Mouse (Mus musculus): Measurements from ENCODE around the gene Dnmt3l. TPM values are rescaled to one million over a fixed set of nuclear protein-coding genes. Genes with fewer than 3 reads are reported as not detected.
A peak's percentile ranks its signal among the peaks of the same experiment; 100 is the strongest.
"Not testable (repeated sequence)": the region's sequence is repeated elsewhere in the genome, so short reads cannot be mapped to it uniquely, and the experiment has no call there.

Dnmt3l gene
- polyA plus RNA-seq, 1 experiment from 2014 or later: 0.63 TPM

- H3K9ac ChIP-seq (ENCODE audit: low read length); H3K4me2 ChIP-seq (ENCODE audit: low read depth, low read length); H3K4me3 ChIP-seq (replicated peaks; ENCODE audit: low read length); H3K27ac ChIP-seq (ENCODE audit: low read length); H3K27me3 ChIP-seq (ENCODE audit: control insufficient read depth, insufficient read depth, low read length); H3K4me1 ChIP-seq (ENCODE audit: control insufficient read depth, insufficient read depth, low read length); ATAC-seq (ENCODE audit: insufficient read depth, low FRiP score); H3K36me3 ChIP-seq (ENCODE audit: control insufficient read depth, insufficient read depth, low read length); H3K9me3 ChIP-seq (replicated peaks; ENCODE audit: control insufficient read depth, low read length): not testable (repeated sequence)
- WGBS: 94% methylated on average over 6 of the region's 11 CpGs
Measured at GRCm38 (mm10) chr10:78019984-78020383, 21.8 kb upstream of the Dnmt3l start.

- not testable (repeated sequence) for H3K9me3 ChIP-seq (replicated peaks; ENCODE audit: control insufficient read depth, low read length); ATAC-seq (ENCODE audit: insufficient read depth, low FRiP score); H3K4me3 ChIP-seq (replicated peaks; ENCODE audit: low read length); H3K4me2 ChIP-seq (ENCODE audit: low read depth, low read length); H3K9ac ChIP-seq (ENCODE audit: low read length); H3K4me1 ChIP-seq (ENCODE audit: control insufficient read depth, insufficient read depth, low read length); H3K36me3 ChIP-seq (ENCODE audit: control insufficient read depth, insufficient read depth, low read length); H3K27me3 ChIP-seq (ENCODE audit: control insufficient read depth, insufficient read depth, low read length); H3K27ac ChIP-seq (ENCODE audit: low read length)
- WGBS: 72% methylated on average over 6 of the region's 8 CpGs
Measured at GRCm38 (mm10) chr10:78025453-78025852, 16.3 kb upstream of the Dnmt3l start.

DNA sequence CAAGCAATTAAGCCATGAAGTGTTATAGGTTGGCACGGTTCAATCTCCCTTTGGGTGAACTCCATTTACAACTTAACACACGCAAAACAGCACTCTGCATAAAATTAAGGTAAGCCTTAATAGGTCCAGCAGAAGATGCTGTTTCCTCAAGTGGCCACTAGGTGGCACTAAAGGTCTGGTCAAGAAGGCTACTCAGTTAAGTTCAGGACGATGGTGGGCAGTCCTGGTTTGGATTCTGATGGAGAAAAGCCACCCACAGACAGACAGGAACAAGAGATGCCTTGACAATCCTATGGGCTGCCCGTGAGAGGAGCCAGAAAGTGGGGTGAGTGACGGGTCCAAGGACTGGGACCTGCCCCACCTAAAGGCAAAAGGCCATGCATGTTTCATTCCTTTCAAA lies 13.6 kb upstream of the Dnmt3l start:
- ATAC-seq (ENCODE audit: insufficient read depth, low FRiP score): peak; percentile 29; the same call in 1 of the 2 replicates
- H3K4me2 ChIP-seq (ENCODE audit: low read depth, low read length): no peak overlapping the region
- no peak overlapping the region for H3K27ac ChIP-seq (ENCODE audit: low read length)
- H3K9ac ChIP-seq (ENCODE audit: low read length): no peak overlapping the region
- 6% methylated on average over 5 of the region's 5 CpGs for WGBS
- no peaks in the 10 kb centered on the region for H3K4me1 ChIP-seq (ENCODE audit: control insufficient read depth, insufficient read depth, low read length)
- H3K4me3 ChIP-seq (replicated peaks; ENCODE audit: low read length): no peak overlapping the region
- no peaks in the 10 kb centered on the region for H3K36me3 ChIP-seq (ENCODE audit: control insufficient read depth, insufficient read depth, low read length)
- H3K9me3 ChIP-seq (replicated peaks; ENCODE audit: control insufficient read depth, low read length): no peaks in the 10 kb centered on the region
- no peaks in the 10 kb centered on the region for H3K27me3 ChIP-seq (ENCODE audit: control insufficient read depth, insufficient read depth, low read length)

GRCm38 (mm10) chr10:78029080-78029479 lies 12.7 kb upstream of the Dnmt3l start:
- Histone ChIP-seq H3K9me3 (replicated peaks; ENCODE audit: control insufficient read depth, low read length) (no peaks in the 10 kb centered on the region), H3K27ac (ENCODE audit: low read length) (no peak overlapping the region), H3K4me1 (ENCODE audit: control insufficient read depth, insufficient read depth, low read length) (no peaks in the 10 kb centered on the region), H3K4me3 (replicated peaks; ENCODE audit: low read length) (no peak overlapping the region), H3K27me3 (ENCODE audit: control insufficient read depth, insufficient read depth, low read length) (no peaks in the 10 kb centered on the region), H3K36me3 (ENCODE audit: control insufficient read depth, insufficient read depth, low read length) (no peaks in the 10 kb centered on the region), H3K4me2 (ENCODE audit: low read depth, low read length) (no peak overlapping the region), H3K9ac (ENCODE audit: low read length) (no peak overlapping the region)
- no peak for ATAC-seq (ENCODE audit: insufficient read depth, low FRiP score)
- 90% methylated on average over 1 of the region's 1 CpGs for WGBS

- Histone ChIP-seq H3K4me3 (replicated peaks; ENCODE audit: low read length) (no peak overlapping the region), H3K4me1 (ENCODE audit: control insufficient read depth, insufficient read depth, low read length) (no peaks in the 10 kb centered on the region), H3K9me3 (replicated peaks; ENCODE audit: control insufficient read depth, low read length) (no peaks in the 10 kb centered on the region), H3K4me2 (ENCODE audit: low read depth, low read length) (no peak overlapping the region), H3K9ac (ENCODE audit: low read length) (no peak overlapping the region), H3K27me3 (ENCODE audit: control insufficient read depth, insufficient read depth, low read length) (no peaks in the 10 kb centered on the region), H3K27ac (ENCODE audit: low read length) (no peak overlapping the region), H3K36me3 (ENCODE audit: control insufficient read depth, insufficient read depth, low read length) (no peaks in the 10 kb centered on the region)
- 73% methylated on average over 2 of the region's 2 CpGs for WGBS
- ATAC-seq (ENCODE audit: insufficient read depth, low FRiP score): no peak
Measured at GRCm38 (mm10) chr10:78031987-78032386, 9.8 kb upstream of the Dnmt3l start.

DNA sequence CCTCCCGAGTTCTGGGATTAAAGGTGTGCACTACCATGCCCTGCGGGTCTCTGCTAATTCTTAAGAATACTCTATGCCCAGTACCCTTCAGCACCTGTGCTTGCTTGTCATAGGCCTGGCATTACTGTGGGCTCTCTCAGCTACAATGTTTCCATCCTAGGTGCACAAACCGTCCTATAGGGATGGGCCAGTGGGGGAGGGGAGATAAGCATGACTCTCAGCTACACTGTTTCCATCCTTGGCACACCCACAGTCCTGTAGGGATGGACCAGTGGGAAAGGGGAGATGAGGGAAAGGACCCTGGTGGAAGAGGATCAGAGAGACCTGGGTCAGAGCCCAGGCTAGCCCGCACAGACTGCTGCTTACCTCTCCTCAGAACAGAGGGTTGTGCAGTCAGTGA lies 4.6 kb upstream of the Dnmt3l start:
- Histone ChIP-seq H3K9ac (ENCODE audit: low read length) (no peak overlapping the region), H3K27ac (ENCODE audit: low read length) (no peak overlapping the region), H3K4me2 (ENCODE audit: low read depth, low read length) (no peak overlapping the region), H3K4me3 (replicated peaks; ENCODE audit: low read length) (no peak overlapping the region), H3K9me3 (replicated peaks; ENCODE audit: control insufficient read depth, low read length) (no peaks in the 10 kb centered on the region), H3K27me3 (ENCODE audit: control insufficient read depth, insufficient read depth, low read length) (no peaks in the 10 kb centered on the region), H3K36me3 (ENCODE audit: control insufficient read depth, insufficient read depth, low read length) (no peaks in the 10 kb centered on the region), H3K4me1 (ENCODE audit: control insufficient read depth, insufficient read depth, low read length) (no peaks in the 10 kb centered on the region)
- 80% methylated on average over 4 of the region's 4 CpGs for WGBS
- no peak for ATAC-seq (ENCODE audit: insufficient read depth, low FRiP score)

GRCm38 (mm10) chr10:78042096-78042495 lies 349 bp downstream of the Dnmt3l start:
- WGBS: 65% methylated on average over 7 of the region's 7 CpGs
- H3K9me3 ChIP-seq (replicated peaks; ENCODE audit: control insufficient read depth, low read length): no peaks in the 10 kb centered on the region
- no peaks in the 10 kb centered on the region for H3K36me3 ChIP-seq (ENCODE audit: control insufficient read depth, insufficient read depth, low read length)
- H3K4me3 ChIP-seq (replicated peaks; ENCODE audit: low read length): no peak overlapping the region
- H3K4me2 ChIP-seq (ENCODE audit: low read depth, low read length): no peak overlapping the region
- no peak overlapping the region for H3K27ac ChIP-seq (ENCODE audit: low read length)
- no peak overlapping the region for H3K9ac ChIP-seq (ENCODE audit: low read length)
- H3K4me1 ChIP-seq (ENCODE audit: control insufficient read depth, insufficient read depth, low read length): peaks cover 10% of the 10 kb centered on the region
- H3K27me3 ChIP-seq (ENCODE audit: control insufficient read depth, insufficient read depth, low read length): no peaks in the 10 kb centered on the region
- no peak for ATAC-seq (ENCODE audit: insufficient read depth, low FRiP score)

DNA sequence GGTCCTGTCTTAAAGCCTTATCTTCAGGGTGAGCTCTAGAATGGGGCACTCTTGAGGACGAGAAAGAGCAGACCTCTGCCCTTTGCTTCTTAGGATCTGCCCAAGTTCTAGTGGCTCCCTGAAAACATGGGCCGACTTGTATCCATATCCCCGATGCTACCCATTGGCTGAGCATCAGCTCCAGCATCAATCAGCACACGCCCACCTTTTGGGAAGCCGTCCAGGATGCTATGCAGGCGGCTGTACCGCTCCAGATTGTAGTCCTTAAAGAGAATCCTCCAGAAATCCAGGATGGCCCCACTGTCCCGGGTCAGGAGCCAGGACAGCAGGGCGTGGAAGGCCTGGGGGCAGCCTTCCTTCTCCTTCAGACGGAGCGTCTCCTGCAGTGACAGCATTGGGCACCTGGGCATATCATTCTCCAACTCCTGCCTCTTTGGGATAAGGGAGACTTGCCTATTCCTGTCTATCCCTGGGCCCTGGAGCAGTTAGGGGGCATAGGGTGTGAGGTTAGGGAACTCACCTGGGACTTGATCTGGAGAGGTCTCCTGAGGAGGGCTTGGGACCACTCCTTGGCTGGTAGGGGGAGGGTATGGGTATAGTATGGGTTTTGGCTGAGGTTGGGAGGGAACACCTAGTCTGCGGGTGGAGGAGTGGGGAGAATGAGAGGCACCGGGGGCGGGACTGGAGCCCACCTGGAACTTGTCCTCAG lies 1.1 kb downstream of the Dnmt3l start:
- H3K9ac ChIP-seq (ENCODE audit: low read length): 0 out of 2 replicates have a peak overlapping the region, but pooled peaks have one; percentile 62
- no peaks in the 10 kb centered on the region for H3K27me3 ChIP-seq (ENCODE audit: control insufficient read depth, insufficient read depth, low read length)
- H3K36me3 ChIP-seq (ENCODE audit: control insufficient read depth, insufficient read depth, low read length): no peaks in the 10 kb centered on the region
- H3K9me3 ChIP-seq (replicated peaks; ENCODE audit: control insufficient read depth, low read length): no peaks in the 10 kb centered on the region
- no peak for ATAC-seq (ENCODE audit: insufficient read depth, low FRiP score)
- 51% methylated on average over 14 of the region's 14 CpGs for WGBS
- H3K4me2 ChIP-seq (ENCODE audit: low read depth, low read length): peak overlapping the region; percentile 57
- peaks cover 10% of the 10 kb centered on the region for H3K4me1 ChIP-seq (ENCODE audit: control insufficient read depth, insufficient read depth, low read length)
- peak overlapping the region; percentile 35 for H3K4me3 ChIP-seq (replicated peaks; ENCODE audit: low read length)
- no peak overlapping the region for H3K27ac ChIP-seq (ENCODE audit: low read length)

DNA sequence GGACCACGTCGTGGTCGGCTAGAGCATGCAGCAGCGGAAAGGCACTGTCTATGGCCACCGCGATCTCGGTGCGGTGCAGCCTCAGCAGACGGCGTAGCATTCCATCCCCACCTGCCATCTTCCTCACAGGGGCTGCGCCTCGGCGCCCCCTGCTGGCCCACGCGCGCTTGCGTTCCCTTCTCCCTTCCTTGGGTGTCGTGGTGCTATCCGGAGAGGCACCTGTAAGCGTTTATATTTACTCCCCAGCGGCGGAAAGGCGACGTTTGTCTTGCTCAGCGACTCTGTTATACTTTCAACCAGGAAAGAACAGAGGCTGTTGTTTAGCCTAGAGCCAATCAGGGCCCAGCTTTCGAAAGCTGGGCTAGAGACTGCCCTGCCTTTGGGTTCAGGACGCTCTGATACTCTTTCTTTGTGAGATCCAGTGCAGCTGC lies 1.7 kb downstream of the Dnmt3l start, which contains the start of gene Aire:
Gene Aire (minus strand): TSS at position 205 of the 431 bp plus-strand sequence.
- H3K27me3 ChIP-seq (ENCODE audit: control insufficient read depth, insufficient read depth, low read length): no peaks in the 10 kb centered on the region
- peak within 1 kb of the TSS; percentile 18; the same call in 1 of the 2 replicates for H3K27ac ChIP-seq (ENCODE audit: low read length)
- peak within 1 kb of the TSS; percentile 57 for H3K4me2 ChIP-seq (ENCODE audit: low read depth, low read length)
- H3K4me1 ChIP-seq (ENCODE audit: control insufficient read depth, insufficient read depth, low read length): peaks cover 10% of the 10 kb centered on the region
- H3K9me3 ChIP-seq (replicated peaks; ENCODE audit: control insufficient read depth, low read length): no peaks in the 10 kb centered on the region
- peak within 1 kb of the TSS; percentile 35 for H3K4me3 ChIP-seq (replicated peaks; ENCODE audit: low read length)
- peak; percentile 73; the same call in 1 of the 2 replicates for ATAC-seq (ENCODE audit: insufficient read depth, low FRiP score)
- 2% methylated on average over 27 of the region's 27 CpGs for WGBS
- H3K36me3 ChIP-seq (ENCODE audit: control insufficient read depth, insufficient read depth, low read length): no peaks in the 10 kb centered on the region
- peak within 1 kb of the TSS; percentile 62 for H3K9ac ChIP-seq (ENCODE audit: low read length)

All from stomach, embryonic 16.5 days (tissue).